Mouse (Mus musculus): ENCODE measurements at regions not wholly inside any gene's neighbourhood (a gene's known extent, or its start where the extent isn't known, plus 50 kb on each side); places are given as distances from the start of the nearest gene placed in this dataset.

GRCm38 (mm10) chr9:32968446-32968845, 332.4 kb downstream of the Ets1 start:
- H3K27ac ChIP-seq: no peak overlapping the region
- no peaks in the 10 kb centered on the region for H3K27me3 ChIP-seq
- ATAC-seq: no peak
- no peaks in the 10 kb centered on the region for H3K36me3 ChIP-seq
- H3K4me1 ChIP-seq (replicated peaks): no peaks in the 10 kb centered on the region
- no peak overlapping the region for H3K4me3 ChIP-seq (replicated peaks)
- H3K9ac ChIP-seq (replicated peaks): no peak overlapping the region
- no peak overlapping the region for H3K4me2 ChIP-seq (replicated peaks)
- H3K9me3 ChIP-seq: no peaks in the 10 kb centered on the region
- 78% methylated on average over 2 of the region's 2 CpGs for WGBS

GRCm38 (mm10) chr9:32971421-32971820, 335.4 kb downstream of the Ets1 start:
- WGBS: 86% methylated on average over 5 of the region's 5 CpGs
- no peak overlapping the region for H3K9ac ChIP-seq (replicated peaks)

GRCm38 (mm10) chr9:32971926-32972325, 335.9 kb downstream of the Ets1 start:
- H3K4me1 ChIP-seq (replicated peaks): no peaks in the 10 kb centered on the region
- WGBS: 79% methylated on average over 7 of the region's 7 CpGs

More at GRCm38 (mm10) chr9:32971421-32971820, 335.4 kb downstream of the Ets1 start:
- ATAC-seq: no peak
- H3K27ac ChIP-seq: no peak overlapping the region
- no peaks in the 10 kb centered on the region for H3K27me3 ChIP-seq
- no peak overlapping the region for H3K4me3 ChIP-seq (replicated peaks)
- H3K9me3 ChIP-seq: no peaks in the 10 kb centered on the region
- no peak overlapping the region for H3K4me2 ChIP-seq (replicated peaks)
- no peaks in the 10 kb centered on the region for H3K4me1 ChIP-seq (replicated peaks)
- H3K36me3 ChIP-seq: no peaks in the 10 kb centered on the region

GRCm38 (mm10) chr9:32972431-32973052, 336.5 kb downstream of the Ets1 start:
- no peak overlapping the region for H3K27ac ChIP-seq
- no peak overlapping the region for H3K4me2 ChIP-seq (replicated peaks)
- no peaks in the 10 kb centered on the region for H3K27me3 ChIP-seq
- H3K4me1 ChIP-seq (replicated peaks): no peaks in the 10 kb centered on the region
- H3K36me3 ChIP-seq: no peaks in the 10 kb centered on the region
- WGBS: 80% methylated on average over 7 of the region's 7 CpGs
- no peak for ATAC-seq
- H3K9ac ChIP-seq (replicated peaks): no peak overlapping the region
- no peak overlapping the region for H3K4me3 ChIP-seq (replicated peaks)
- no peaks in the 10 kb centered on the region for H3K9me3 ChIP-seq

More at GRCm38 (mm10) chr9:32971926-32972325, 335.9 kb downstream of the Ets1 start:
- ATAC-seq: no peak
- Histone ChIP-seq H3K4me3 (replicated peaks) (no peak overlapping the region), H3K27ac (no peak overlapping the region), H3K27me3 (no peaks in the 10 kb centered on the region), H3K4me2 (replicated peaks) (no peak overlapping the region), H3K9ac (replicated peaks) (no peak overlapping the region), H3K9me3 (no peaks in the 10 kb centered on the region), H3K36me3 (no peaks in the 10 kb centered on the region)

- no peak for ATAC-seq
- Histone ChIP-seq H3K4me1 (replicated peaks) (no peaks in the 10 kb centered on the region), H3K4me3 (replicated peaks) (no peak overlapping the region), H3K36me3 (no peaks in the 10 kb centered on the region), H3K9me3 (no peaks in the 10 kb centered on the region), H3K4me2 (replicated peaks) (no peak overlapping the region), H3K27me3 (no peaks in the 10 kb centered on the region), H3K27ac (no peak overlapping the region), H3K9ac (replicated peaks) (no peak overlapping the region)
- 88% methylated on average over 7 of the region's 7 CpGs for WGBS
These were observed 341.7 kb downstream of the Ets1 start for GRCm38 (mm10) chr9:32977732-32978131.

- Histone ChIP-seq H3K9me3 (no peaks in the 10 kb centered on the region), H3K36me3 (no peaks in the 10 kb centered on the region), H3K4me3 (replicated peaks) (no peak overlapping the region), H3K27me3 (no peaks in the 10 kb centered on the region), H3K4me1 (replicated peaks) (no peaks in the 10 kb centered on the region), H3K9ac (replicated peaks) (no peak overlapping the region), H3K27ac (no peak overlapping the region), H3K4me2 (replicated peaks) (no peak overlapping the region)
- ATAC-seq: no peak
These were observed 344.8 kb downstream of the Ets1 start for GRCm38 (mm10) chr9:32980846-32981245.

- Histone ChIP-seq H3K9me3 (no peaks in the 10 kb centered on the region), H3K27ac (no peak overlapping the region), H3K4me1 (replicated peaks) (no peaks in the 10 kb centered on the region), H3K4me2 (replicated peaks) (no peak overlapping the region), H3K36me3 (no peaks in the 10 kb centered on the region), H3K9ac (replicated peaks) (no peak overlapping the region), H3K27me3 (no peaks in the 10 kb centered on the region), H3K4me3 (replicated peaks) (no peak overlapping the region)
- WGBS: 77% methylated on average over 2 of the region's 2 CpGs
- ATAC-seq: no peak
These were observed 347.2 kb downstream of the Ets1 start for GRCm38 (mm10) chr9:32983182-32983581.

- no peaks in the 10 kb centered on the region for H3K4me1 ChIP-seq (replicated peaks)
- no peak overlapping the region for H3K9ac ChIP-seq (replicated peaks)
- no peak overlapping the region for H3K4me3 ChIP-seq (replicated peaks)
- no peak overlapping the region for H3K27ac ChIP-seq
- ATAC-seq: no peak
- no peaks in the 10 kb centered on the region for H3K36me3 ChIP-seq
- H3K9me3 ChIP-seq: no peaks in the 10 kb centered on the region
- no peak overlapping the region for H3K4me2 ChIP-seq (replicated peaks)
- 75% methylated on average over 9 of the region's 9 CpGs for WGBS
- no peaks in the 10 kb centered on the region for H3K27me3 ChIP-seq
These were observed 351.0 kb downstream of the Ets1 start for GRCm38 (mm10) chr9:32986836-32987673.

- H3K9ac ChIP-seq (replicated peaks): no peak overlapping the region
- no peaks in the 10 kb centered on the region for H3K36me3 ChIP-seq
- H3K9me3 ChIP-seq: no peaks in the 10 kb centered on the region
- no peak for ATAC-seq
- no peak overlapping the region for H3K4me2 ChIP-seq (replicated peaks)
- no peaks in the 10 kb centered on the region for H3K27me3 ChIP-seq
- WGBS: 75% methylated on average over 1 of the region's 1 CpGs
- no peak overlapping the region for H3K27ac ChIP-seq
- no peak overlapping the region for H3K4me3 ChIP-seq (replicated peaks)
- H3K4me1 ChIP-seq (replicated peaks): no peaks in the 10 kb centered on the region
These were observed 353.0 kb downstream of the Ets1 start for GRCm38 (mm10) chr9:32989006-32989405.

GRCm38 (mm10) chr9:32998323-32998722, 362.3 kb downstream of the Ets1 start:
- H3K9me3 ChIP-seq: peaks cover 9% of the 10 kb centered on the region; the same call in 1 of the 2 replicates
- H3K9ac ChIP-seq (replicated peaks): no peak overlapping the region
- H3K4me1 ChIP-seq (replicated peaks): peaks cover 4% of the 10 kb centered on the region; the same call in 1 of the 2 replicates
- no peak overlapping the region for H3K4me3 ChIP-seq (replicated peaks)
- H3K27ac ChIP-seq: no peak overlapping the region
- H3K36me3 ChIP-seq: no peaks in the 10 kb centered on the region
- 86% methylated on average over 1 of the region's 1 CpGs for WGBS
- no peaks in the 10 kb centered on the region for H3K27me3 ChIP-seq
- H3K4me2 ChIP-seq (replicated peaks): no peak overlapping the region
- ATAC-seq: no peak

GRCm38 (mm10) chr9:33000691-33001164, 364.7 kb downstream of the Ets1 start:
- H3K27ac ChIP-seq: no peak overlapping the region

GRCm38 (mm10) chr9:33001165-33001949, 365.3 kb downstream of the Ets1 start:
- H3K4me1 ChIP-seq (replicated peaks): peaks cover 4% of the 10 kb centered on the region; the same call in 1 of the 2 replicates
- no peaks in the 10 kb centered on the region for H3K36me3 ChIP-seq
- H3K27me3 ChIP-seq: no peaks in the 10 kb centered on the region
- no peak for ATAC-seq
- H3K4me3 ChIP-seq (replicated peaks): no peak overlapping the region
- no peak overlapping the region for H3K27ac ChIP-seq
- no peak overlapping the region for H3K9ac ChIP-seq (replicated peaks)
- peaks cover 9% of the 10 kb centered on the region; the same call in 1 of the 2 replicates for H3K9me3 ChIP-seq
- WGBS: 79% methylated on average over 9 of the region's 9 CpGs
- H3K4me2 ChIP-seq (replicated peaks): no peak overlapping the region

More at GRCm38 (mm10) chr9:33000691-33001164, 364.7 kb downstream of the Ets1 start:
- Histone ChIP-seq H3K9ac (replicated peaks) (no peak overlapping the region), H3K9me3 (peaks cover 9% of the 10 kb centered on the region; the same call in 1 of the 2 replicates), H3K36me3 (no peaks in the 10 kb centered on the region), H3K27me3 (no peaks in the 10 kb centered on the region), H3K4me3 (replicated peaks) (no peak overlapping the region), H3K4me1 (replicated peaks) (peaks cover 4% of the 10 kb centered on the region; the same call in 1 of the 2 replicates), H3K4me2 (replicated peaks) (no peak overlapping the region)
- WGBS: 70% methylated on average over 7 of the region's 7 CpGs
- no peak for ATAC-seq
